Mouse (Mus musculus): ENCODE results near the gene Slc6a21. TPM values are rescaled to one million over a fixed set of nuclear protein-coding genes. Genes with fewer than 3 reads are reported as not detected.

Gene Slc6a21
- polyA plus RNA-seq (2015; fragmentation: Nextera tagmentation; extraction: Ambion mirVana): 0.08 TPM in 1 of 2 replicates, not detected in the other

DNA sequence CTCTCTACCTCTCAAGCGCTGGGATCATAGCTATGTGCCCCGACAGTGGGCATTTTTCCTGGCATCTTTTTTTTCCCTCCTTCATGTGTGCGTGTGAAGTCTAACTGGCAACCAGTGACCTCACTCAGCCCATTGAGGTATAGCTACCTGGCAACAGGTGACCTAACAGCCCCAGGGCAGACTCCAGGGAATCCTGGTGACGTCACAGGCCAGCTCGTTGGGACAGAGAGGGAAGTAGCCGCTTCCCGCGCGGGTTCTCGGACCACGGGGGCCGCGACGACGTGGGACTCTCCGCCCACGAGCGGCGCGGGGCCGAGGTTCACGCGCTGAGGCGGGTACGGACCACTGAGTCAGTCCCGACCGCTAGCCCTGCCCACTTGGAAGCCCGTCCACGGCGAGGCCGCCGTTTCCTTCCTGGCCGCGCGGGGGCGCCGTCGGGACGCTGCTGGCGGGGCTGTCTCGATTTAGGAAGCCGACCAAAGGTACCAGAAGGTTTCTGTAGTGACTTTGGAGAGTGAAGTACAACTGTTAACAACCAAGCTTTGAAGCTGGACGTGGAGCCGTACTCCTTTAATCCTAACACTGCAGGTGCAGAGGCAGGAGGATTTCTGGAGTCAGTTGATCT is at the start of gene Slc6a21:
Gene Slc6a21, plus strand, starts transcription at position 378 of the 625 bp plus-strand sequence.
- peak; percentile 60 for DNase-seq (ENCODE audit: low spot score)

DNA sequence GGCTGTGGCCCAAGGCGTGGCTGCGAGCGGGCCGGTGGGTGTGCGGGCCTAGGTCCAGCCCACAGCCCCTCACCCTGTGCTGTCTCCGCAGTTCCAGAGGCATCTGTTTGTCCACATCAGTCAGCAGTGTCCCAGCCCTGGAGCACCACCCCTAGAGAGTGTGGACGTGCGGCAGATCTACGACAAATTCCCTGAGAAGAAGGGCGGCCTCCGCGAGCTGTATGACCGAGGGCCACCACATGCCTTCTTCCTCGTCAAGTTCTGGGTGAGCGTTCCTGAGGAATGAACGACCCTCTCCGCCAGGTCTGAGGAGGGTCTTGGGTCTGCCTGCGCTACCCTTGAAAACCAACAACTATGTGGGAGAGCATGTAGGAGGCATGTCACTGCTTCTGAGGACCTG is 48.8 kb upstream of the Slc6a21 start:
- DNase-seq (ENCODE audit: low spot score): no peak

DNA sequence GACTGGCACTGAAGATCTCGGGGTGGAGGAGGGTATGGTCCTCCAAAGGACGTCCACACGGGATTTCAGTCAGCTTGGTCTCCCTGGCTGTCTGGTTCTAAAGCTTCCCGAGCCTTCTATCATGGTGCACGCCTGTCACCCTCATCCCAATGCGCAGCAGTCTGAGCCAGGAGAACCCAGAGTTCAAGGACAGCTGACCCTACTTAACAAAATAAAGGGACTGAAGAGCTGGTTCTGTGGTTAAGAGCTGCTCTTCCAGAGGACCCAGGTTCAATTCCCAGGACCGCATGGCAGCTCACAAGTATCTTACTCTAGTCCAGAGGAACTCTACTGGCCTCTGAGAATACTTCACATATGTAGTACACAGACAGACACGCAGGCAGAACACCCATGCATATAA is 48.3 kb upstream of the Slc6a21 start:
- no peak for DNase-seq (ENCODE audit: low spot score)

DNA sequence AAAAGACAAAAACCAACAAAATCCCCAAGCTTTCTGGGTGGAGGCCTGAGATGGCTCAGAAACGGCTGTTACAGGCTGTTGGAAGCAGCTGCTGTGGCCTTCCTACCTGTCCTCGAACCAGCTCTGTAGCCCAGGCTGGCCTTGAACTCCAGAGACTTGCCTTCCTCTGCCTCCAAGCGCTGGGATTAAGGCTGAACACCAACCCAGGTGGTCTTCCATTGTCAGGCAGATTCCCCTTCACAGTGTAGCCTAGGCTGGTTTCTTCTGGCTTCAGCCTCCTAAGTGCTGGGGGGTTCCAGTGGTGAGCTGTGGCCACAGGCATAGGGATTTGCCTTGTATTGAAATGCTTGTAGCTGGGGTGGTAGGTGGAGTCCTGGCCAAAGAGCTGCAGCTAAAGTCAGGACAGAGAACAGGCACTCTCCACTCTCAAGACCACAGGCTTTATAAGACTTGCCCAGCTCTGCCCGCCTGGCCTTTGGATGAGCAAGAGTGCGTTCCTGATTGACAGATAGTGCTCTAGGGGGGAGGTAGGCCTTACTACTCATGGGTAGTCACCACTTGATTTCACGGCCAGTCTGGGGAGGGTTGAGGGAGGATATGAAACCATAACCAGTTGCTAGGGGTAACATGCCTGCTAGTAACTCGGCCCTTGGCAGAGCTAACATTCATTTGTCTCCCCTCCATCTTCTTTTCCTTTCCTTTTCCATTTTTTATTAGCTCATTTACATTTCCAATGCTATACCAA is 47.7 kb upstream of the Slc6a21 start:
- no peak for DNase-seq (ENCODE audit: low spot score)

DNA sequence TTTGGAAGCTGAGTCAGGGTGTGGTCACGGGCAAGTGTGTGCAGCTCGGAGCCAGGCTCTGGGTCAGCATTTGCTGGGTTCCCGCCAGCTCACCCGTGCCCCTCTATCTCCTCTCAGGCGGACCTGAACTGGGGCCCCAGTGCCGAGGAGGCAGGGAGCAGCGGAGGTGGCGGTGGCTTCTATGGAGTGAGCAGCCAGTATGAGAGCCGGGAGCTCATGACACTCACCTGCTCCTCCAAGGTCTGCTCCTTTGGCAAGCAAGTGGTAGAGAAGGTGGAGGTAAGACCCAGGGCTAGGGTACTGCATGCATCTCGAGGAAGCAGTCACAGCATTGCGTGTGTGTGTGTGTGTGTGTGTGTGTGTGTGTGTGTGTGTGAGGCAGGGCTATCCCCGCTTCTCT is 46.1 kb upstream of the Slc6a21 start:
- DNase-seq (ENCODE audit: low spot score): no peak

DNA sequence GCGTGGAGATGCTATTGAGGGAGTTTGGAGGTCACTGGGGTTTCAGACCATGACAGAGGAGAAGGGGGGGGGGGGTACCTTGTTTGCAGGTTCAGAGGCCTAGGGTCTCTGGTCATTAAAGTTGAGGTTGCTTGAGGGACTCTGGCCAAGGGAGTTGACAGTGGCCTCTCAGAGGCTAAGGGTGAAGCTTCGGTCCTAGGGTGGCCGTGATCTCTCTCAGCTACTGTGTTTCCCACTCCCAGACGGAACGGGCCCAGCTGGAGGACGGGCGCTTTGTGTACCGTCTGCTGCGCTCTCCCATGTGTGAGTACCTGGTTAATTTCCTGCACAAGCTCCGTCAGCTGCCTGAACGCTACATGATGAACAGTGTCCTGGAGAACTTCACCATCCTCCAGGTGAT is 45.4 kb upstream of the Slc6a21 start:
- DNase-seq (ENCODE audit: low spot score): no peak

DNA sequence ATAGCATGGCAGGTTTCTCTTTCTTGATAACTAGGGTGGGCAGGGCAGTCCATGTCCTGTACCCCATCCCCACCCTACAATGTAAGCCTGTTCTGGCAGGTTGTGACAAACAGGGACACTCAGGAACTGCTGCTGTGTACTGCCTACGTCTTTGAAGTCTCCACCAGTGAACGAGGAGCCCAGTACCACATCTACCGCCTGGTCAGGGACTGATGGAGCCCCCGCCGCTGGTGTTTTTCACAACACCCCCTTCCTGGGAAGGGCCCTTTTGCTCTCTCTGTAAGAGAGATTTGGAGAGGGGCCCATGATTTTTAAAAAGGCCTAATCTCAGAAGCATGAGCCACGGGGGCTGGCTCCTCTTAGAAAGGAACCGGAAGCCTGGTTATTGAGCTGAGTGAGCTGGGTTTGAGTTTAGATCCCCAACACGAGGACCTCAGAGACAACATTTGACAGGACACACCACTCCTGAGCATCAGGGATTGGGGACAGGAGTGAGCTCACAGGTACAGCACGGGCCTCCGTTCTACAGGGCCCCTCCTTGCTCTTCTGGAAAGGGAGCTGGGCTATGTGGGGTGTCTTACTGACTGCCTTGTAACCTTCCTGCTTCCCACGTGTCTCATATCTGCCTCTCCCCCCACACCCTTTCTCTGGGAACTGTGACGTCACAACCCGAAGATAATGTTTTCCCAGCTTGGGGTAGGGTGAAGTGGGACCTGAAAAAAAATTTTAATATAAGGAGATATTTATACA is 44.4 kb upstream of the Slc6a21 start:
- DNase-seq (ENCODE audit: low spot score): no peak

DNA sequence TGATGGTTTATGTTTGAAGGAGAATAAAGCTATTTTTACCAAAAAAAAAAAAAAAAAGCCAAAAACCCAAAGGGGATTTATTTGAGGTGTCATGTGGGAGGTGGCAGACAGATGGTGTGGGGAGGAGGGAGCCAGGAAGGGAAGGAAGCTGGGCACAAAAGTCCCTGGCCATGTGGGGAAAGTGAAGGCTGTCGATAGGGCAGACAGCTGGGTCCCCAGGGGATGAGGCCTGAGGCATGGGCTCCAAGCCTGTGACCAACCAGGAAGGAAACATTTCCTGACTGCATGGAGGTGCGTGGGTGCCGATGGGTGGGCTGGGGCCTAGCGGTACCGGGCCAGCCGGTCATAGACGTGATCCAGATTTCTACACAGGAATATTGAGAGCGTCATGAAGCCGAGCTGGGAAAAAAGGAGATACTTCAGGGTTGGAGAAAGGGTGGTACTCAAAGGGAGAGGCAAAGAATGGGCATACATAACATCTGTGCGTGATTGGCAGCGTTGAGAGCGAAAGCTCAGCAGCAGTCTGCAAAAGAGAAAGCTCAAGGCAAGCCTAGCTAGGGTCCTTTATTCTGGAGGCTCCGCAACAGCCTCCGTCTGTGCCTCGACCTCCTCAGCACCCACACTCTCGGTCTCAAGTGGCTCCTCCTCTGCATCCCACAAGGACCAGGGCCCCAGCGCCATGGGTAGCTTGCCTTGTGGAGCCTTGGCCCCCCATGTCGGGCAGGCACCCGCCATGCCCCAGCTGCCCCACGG is 43.6 kb upstream of the Slc6a21 start:
- no peak for DNase-seq (ENCODE audit: low spot score)

DNA sequence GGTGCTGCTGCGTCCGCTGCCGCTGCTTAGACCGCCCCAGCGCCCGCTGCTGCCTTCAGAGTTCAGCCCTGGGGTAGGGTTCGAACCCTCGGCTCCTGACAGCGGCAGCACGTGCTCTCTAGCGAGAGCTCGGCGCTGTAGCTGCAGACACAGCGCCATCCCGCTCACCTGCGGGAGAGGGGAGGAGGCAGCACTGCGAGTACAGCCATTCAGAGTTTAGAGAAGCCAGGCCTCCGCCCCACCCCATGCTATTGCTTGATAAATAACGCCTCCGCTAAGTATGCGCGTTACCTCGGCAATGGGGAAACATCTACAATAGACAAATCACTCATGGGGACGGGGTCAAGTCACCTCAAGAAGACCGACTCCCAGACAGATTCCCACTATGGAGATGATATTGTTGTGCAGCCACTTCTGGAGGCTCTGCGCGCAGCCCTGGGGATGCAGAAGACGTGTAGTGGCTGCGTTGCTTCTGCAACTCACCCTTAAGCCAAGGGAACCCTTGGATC is 42.9 kb upstream of the Slc6a21 start:
- no peak for DNase-seq (ENCODE audit: low spot score)

DNA sequence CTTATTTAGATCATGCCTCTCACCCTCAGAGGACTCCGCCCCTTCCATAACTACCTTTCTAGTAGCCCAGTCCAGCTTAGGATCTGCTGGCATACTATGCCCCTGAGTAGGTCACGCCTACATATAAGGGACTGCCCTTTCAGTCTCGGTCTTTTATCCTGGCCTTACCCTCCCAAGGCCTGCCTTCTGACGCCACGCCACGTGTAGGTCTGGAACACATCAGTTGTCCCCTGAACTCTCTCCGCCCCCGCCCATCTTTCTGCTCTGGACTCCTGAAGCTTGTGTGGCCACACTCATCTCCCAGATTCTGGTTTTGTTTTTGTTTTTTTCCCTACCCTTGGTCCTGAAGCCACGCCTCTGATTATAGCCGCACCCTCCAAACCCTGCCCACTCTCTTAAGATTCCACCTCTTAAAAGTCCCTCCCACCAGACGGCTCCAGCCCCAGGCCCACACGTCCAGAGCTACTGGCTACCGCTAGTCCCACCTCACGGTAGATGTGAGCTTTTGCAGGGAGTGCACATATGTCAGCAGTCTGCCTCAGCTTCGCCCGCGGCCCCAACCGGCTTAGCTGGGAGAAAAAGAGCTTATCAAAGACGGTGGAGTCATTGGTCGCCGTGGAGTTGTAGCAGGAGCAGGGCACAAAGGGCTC is 42.3 kb upstream of the Slc6a21 start:
- DNase-seq (ENCODE audit: low spot score): no peak

DNA sequence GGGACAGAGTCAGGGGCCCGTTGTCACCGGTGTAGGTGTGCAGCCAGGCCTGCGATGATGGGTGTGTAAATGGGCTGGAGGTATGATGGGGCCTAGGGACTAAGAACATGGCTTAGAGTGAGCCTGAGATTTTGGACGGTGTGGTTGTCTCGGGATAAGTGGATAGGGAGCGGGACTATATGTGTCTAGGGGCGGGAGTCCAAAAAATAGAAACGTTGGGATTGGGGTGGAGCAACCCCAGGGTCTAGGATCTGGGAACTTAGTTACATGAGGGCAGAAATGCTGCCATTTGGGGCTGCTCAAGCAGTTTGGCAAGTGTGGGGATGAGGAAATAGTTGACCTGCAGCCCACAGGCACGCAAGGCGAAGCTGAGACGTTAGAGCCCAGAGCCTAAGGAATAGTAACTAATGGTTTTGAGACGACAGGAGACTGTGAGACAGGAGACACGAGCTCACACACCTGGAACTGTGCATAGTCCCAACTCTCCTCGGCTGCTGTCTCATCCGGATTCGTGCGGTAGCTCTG is 41.6 kb upstream of the Slc6a21 start:
- DNase-seq (ENCODE audit: low spot score): no peak

DNA sequence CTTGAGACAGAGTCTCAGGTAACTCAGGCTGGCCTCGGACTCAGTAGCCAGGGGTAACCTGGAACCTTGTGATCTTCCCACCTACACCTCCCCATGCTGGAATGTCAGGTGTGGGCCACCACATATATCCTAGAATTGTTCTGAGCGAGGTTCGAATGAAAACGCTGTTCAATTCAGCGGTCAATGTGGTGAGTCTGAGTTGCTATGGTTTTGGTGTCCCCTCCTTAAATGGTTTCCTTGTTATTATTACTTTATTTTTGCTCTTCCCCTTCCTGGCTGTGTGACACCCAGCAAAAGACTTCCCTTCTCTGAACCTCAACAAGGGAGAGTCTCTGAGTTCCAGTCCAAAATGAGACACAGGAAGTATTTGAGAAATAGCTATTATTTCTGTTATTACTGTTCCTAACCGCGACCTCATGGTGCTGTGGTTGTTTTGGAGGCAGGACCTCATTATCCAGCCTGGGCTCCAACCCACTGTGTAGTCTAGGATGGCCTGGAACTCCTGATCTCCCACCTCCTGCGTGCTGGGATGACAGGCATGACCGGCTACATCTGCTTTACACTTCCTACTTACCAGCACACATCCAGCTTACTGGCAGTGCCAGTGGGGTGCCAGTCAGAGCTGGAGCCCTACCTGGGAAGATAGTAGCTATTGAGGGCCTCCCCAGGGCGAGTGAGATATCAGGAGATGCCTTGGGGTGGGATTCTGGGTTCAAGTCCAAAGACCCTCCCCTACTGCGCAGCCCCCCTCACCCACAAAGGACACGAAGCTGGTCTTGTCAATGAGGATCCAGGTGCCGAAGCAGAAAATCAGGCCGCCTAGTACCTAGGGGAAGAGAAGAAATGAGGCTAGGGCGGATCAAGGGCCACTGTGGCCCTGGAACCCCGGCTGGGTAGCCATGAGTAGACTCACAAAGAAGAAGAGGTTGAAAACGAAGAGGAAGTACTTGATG is 39.3 kb upstream of the Slc6a21 start:
- no peak for DNase-seq (ENCODE audit: low spot score)

DNA sequence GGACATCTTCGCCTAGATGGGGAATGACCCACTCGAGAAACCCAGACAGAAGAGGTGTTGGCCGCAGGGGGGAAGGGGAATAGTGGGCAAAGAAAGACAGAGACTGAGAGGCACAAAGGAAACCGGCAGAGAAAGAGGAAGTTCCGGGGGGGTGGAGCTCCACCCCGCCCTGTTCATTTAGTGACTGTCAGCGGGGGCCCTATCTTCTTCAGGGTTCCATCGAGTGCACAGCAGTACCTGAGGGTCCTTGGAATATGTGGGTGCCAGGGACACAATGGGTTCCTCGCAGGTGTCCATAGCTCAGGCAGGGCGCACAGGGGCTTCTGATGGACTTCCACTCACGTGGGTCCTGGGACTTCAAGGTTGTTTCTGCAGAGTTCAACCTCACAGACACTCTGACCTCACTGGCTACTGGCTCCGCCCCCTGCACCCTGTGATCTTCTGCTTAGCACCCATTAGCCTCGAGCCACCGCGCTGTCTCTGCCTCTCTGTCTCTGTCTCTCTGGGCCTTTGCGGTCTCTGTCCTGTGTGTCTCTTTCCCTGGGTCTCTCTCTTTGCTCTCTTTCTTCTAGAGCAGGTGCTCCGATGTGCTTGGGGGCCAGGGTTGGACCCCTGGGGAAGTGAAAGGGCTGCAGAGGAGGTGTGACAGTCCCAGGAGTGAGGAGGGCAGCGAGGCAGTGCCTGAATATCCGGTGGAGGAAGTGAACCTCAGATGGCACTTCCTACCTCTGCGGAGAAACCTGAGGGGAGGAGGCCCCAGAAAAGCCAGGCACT is 38.4 kb upstream of the Slc6a21 start, which contains the start of gene Cd37:
Gene Cd37, minus strand, starts transcription at position 393 of the 774 bp plus-strand sequence.
- DNase-seq (ENCODE audit: low spot score): peak; percentile 86

DNA sequence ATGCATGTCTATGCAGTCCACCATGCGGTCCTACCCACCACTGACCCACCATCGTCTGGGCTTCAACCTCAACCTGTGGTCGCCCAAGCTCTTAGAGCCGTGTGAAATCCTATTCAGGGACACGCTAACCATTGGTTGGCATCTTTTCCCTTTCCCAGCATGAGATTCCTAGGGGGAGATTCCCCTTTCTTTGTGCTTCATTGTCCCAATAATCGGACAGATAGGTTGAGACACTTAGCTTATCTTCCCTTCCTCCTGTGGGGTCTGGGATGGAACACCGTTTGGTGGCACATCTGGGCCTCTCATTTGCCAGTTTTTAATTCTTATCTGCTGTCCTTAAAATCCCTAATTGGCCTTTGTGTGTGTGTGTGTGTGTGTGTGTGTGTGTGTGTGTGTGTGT is 37.2 kb upstream of the Slc6a21 start:
- no peak for DNase-seq (ENCODE audit: low spot score)

DNA sequence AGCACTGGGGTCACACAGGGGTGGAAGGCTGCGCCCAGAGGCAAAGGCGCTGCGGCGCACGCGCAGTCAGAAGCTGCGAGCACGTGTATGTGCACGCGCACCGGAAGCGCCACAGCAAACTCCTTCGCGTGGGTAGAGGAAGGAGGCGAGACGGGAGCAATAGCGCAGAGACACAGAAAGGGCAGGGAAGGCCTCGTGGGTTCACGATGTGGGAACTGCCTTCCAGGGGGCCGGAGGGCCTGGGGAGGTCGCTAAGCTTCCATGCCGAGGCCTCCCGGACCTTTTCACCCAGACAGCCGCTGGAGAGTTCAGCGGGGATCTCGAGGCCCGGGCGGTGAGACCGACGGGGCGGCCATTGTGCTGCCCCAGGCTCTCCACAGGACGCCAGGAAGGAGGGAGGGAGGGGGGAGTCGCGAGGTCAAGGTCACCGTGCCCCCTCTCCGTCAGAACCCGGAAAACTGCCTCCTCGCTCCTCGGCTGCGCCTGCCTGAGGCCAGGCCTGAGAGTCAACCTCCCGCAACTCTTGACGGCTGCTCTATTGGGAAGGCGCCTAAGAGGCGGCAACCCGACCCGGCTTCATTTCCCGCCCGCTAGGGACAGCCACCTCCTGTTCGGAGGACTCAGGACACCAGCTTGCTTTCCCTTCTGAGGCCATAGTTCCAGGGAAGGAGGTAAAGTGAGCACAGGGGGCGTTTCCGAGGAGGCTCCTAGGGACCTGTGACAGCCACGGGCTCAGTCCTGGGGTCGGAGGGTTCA is 36.5 kb upstream of the Slc6a21 start, which contains the start of gene Slc6a16:
Gene Slc6a16, plus strand, starts transcription at position 453 of the 756 bp plus-strand sequence.
- DNase-seq (ENCODE audit: low spot score): no peak

DNA sequence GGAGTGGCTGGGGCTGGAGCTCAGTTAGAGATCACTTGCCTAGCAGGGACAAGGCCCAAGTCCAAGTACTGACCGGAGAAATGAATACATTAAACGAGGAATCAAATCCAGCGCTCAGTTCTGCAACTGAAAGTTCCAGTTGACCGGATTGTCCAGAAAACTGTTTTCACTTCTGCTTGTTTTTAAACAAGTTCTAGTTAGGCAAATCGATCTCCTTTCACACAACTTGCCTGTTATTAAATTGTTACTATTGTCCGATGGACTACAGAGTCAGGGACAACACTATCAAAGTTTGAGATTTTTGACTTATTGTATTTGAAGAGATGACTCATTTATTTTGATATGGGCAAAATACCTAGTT is 35.9 kb upstream of the Slc6a21 start:
- no peak for DNase-seq (ENCODE audit: low spot score)

DNA sequence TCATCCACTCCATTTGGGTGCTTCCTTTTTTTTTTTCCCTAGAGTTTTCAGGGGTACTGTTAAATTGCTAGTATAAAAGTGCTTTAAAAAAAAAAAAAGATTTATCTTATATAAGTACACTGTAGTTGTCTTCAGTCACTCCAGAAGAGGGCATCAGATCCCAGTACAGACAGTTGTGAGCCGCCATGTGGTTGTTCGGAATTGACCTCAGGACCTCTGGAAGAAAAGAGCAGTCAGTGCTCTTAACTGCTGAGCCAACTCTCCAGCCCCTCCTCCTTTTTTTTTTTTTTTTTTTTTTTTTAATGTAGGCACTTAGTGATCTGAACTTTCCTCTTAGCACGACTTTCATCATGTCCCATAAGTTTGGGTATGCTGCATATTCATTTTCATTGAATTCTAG is 29.6 kb upstream of the Slc6a21 start:
- no peak for DNase-seq (ENCODE audit: low spot score)

DNA sequence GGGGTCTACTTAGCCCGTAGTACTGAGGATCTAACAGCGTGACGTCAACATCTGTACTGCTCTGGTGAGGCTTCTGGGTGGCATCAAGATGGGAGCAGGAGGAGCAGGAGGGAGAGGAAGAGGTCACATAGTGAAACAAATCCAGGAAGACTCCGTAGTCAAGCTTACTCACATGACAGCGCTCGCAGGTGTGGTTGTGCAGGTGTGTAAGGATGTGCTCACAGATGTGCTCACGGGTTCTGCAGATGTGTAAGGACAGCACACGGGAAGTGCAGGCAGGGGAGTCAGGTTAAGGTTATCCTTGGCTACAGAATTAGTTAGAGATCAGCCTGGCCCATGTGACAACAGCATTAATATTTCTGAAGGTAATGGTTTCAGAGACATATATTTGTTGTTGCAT is 23.5 kb upstream of the Slc6a21 start:
- DNase-seq (ENCODE audit: low spot score): no peak

Measured in thymus, postnatal 0 days (tissue).